Mouse (Mus musculus) hindbrain, embryonic 14.5 days (tissue): ENCODE results near the gene Tcf21. TPM values are rescaled to one million over a fixed set of nuclear protein-coding genes. Genes with fewer than 3 reads are reported as not detected.

Experiments
- ATAC-seq: fragments of 200-750 bp; cut with Nextera tagmentation; 2 replicates; pipeline ENCODE4 v1.8.0; 2017; ENCODE audit warnings: moderate number of reproducible peaks, mild to moderate bottlenecking, moderate TSS enrichment, moderate library complexity; ENCODE audit not compliant: low FRiP score
- DNase-seq: peaks from one replicate; pipeline ENCODE4 v3.0.0-alpha.2; 2015; ENCODE audit warnings: low spot score
- H3K27ac ChIP-seq: fragments of 300-500 bp; sonication (generic); 2 replicates; pipeline ENCODE4 v1.5.1; 2014; ENCODE audit warnings: mild to moderate bottlenecking, moderate library complexity
- H3K27me3 ChIP-seq: fragments of 300-500 bp; sonication (generic); 2 replicates; pipeline ENCODE4 v1.6.1; 2014; ENCODE audit warnings: mild to moderate bottlenecking, low read length, mixed read lengths; ENCODE audit not compliant: control insufficient read depth, insufficient read depth
- H3K36me3 ChIP-seq: fragments of 300-500 bp; sonication (generic); replicated peaks from 2 replicates; pipeline ENCODE4 v1.6.1; 2014; ENCODE audit not compliant: control insufficient read depth, insufficient read depth
- H3K4me1 ChIP-seq: fragments of 300-500 bp; sonication (generic); replicated peaks from 2 replicates; pipeline ENCODE4 v1.6.1; 2014; ENCODE audit warnings: antibody characterized with exemption, low read length, mixed read lengths; ENCODE audit not compliant: control insufficient read depth, insufficient read depth
- H3K4me2 ChIP-seq: fragments of 300-500 bp; sonication (generic); replicated peaks from 2 replicates; pipeline ENCODE4 v1.6.1; 2014; ENCODE audit warnings: mild to moderate bottlenecking, moderate library complexity
- H3K4me3 ChIP-seq: fragments of 300-500 bp; sonication (generic); replicated peaks from 2 replicates; pipeline ENCODE4 v1.5.1; 2014; ENCODE audit warnings: mild to moderate bottlenecking, low read length
- H3K9ac ChIP-seq: fragments of 300-500 bp; sonication (generic); 2 replicates; pipeline ENCODE4 v1.6.1; 2014
- H3K9me3 ChIP-seq: fragments of 300-500 bp; sonication (generic); 2 replicates; pipeline ENCODE4 v1.6.1; 2016; ENCODE audit warnings: low read length; ENCODE audit not compliant: control insufficient read depth
- WGBS: fragments of 180-500 bp; shearing (Covaris S2); extraction: QIAGEN DNeasy Blood & Tissue Kit; methylation state at CpG from one replicate; pipeline ENCODE4 v1.1.7; 2014; 5-methylcytosine and 5-hydroxymethylcytosine counted together
- polyA plus RNA-seq: library from polyadenylated mRNA; unstranded; fragments of >200 nt; fragmentation: Nextera tagmentation; extraction: Ambion mirVana; gene quantifications from 2 replicates; pipeline ENCODE4 v1.2.1, GENCODE M21; 2014

Gene Tcf21
- polyA plus RNA-seq, 1 experiment from 2014 or later: 2.5 TPM

DNA sequence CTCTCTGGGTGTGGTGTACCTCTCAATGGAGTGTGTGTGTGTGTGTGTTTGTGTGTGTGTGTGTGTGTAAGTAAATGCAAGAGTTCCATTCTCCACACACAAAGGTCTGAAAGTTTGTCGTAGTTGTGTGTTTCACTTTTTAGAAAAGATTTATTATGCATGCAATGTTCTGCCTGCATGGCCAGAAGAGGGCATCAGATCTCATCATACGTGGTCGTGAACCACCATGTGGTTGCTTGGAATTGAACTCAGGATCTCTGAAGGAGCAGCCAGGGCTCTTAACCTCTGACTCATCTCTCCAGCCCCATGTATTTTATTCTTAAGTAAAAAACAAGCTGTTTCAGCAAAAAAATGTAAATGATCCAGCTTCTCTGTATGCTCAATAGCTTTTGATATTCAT, 37.3 kb downstream of the Tcf21 start:
- 57% methylated on average over 3 of the region's 3 CpGs for WGBS
- no peak overlapping the region for H3K27ac ChIP-seq

DNA sequence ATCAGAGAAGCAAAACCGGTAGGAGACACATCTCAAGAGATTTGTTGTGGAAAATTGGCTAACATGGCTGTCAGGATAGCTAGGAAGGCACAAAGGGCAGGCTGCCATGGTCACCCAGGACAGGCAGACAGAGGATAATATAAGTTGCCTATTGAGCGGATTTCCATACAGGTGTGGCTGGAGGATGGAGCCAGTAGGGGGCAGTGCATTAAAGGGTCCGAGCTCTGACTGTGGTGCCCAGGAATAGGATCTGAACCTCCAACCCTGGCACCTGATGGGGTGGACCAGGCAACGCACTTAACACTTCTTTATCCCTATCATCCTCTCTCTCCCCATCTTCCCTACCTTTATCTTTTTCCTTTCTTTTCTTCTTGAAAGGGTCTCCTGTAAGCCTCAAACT, 38.5 kb downstream of the Tcf21 start:
- no peak overlapping the region for H3K27ac ChIP-seq
- no peak overlapping the region for H3K4me3 ChIP-seq
- H3K4me2 ChIP-seq: no peak overlapping the region
- no peaks in the 10 kb centered on the region for H3K27me3 ChIP-seq
- DNase-seq (no peak), ATAC-seq (no peak)
- H3K4me1 ChIP-seq: no peaks in the 10 kb centered on the region
- WGBS: 41% methylated on average over 4 of the region's 4 CpGs
- H3K9ac ChIP-seq: no peak overlapping the region
- H3K9me3 ChIP-seq: no peaks in the 10 kb centered on the region
- no peaks in the 10 kb centered on the region for H3K36me3 ChIP-seq

More for the DNA sequence above, 37.3 kb downstream of the Tcf21 start:
- DNase-seq (no peak), ATAC-seq (no peak)
- no peak overlapping the region for H3K4me2 ChIP-seq
- H3K4me3 ChIP-seq: no peak overlapping the region
- no peaks in the 10 kb centered on the region for H3K36me3 ChIP-seq
- no peaks in the 10 kb centered on the region for H3K27me3 ChIP-seq
- no peak overlapping the region for H3K9ac ChIP-seq
- H3K4me1 ChIP-seq: no peaks in the 10 kb centered on the region
- H3K9me3 ChIP-seq: no peaks in the 10 kb centered on the region

DNA sequence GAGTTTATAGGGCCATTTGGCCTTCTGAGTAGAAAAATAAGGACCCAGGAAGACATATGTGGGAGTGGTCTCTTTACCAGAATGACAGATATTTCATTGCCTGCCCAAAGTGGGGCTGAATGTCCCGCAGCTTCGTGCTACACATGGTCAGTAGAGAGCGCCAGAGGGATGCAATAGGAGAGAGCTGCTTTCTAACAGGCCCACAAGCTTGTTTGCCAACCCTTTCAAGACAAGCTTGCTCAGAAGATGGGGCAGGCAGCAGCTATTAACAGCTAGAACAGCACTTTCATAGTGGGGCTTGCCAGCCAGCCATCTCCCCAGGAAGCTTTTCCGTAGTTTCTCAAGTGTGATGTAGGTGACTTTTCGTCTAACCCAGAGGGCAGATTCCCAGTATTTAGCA, 42.0 kb downstream of the Tcf21 start:
- Histone ChIP-seq H3K4me2 (no peak overlapping the region), H3K9me3 (no peaks in the 10 kb centered on the region), H3K4me3 (no peak overlapping the region), H3K27me3 (no peaks in the 10 kb centered on the region), H3K4me1 (no peaks in the 10 kb centered on the region), H3K36me3 (no peaks in the 10 kb centered on the region), H3K27ac (no peak overlapping the region), H3K9ac (no peak overlapping the region)
- DNase-seq: peak; percentile 54
- 21% methylated on average over 5 of the region's 5 CpGs for WGBS
- peak; percentile 27; the same call in 1 of the 2 replicates for ATAC-seq

DNA sequence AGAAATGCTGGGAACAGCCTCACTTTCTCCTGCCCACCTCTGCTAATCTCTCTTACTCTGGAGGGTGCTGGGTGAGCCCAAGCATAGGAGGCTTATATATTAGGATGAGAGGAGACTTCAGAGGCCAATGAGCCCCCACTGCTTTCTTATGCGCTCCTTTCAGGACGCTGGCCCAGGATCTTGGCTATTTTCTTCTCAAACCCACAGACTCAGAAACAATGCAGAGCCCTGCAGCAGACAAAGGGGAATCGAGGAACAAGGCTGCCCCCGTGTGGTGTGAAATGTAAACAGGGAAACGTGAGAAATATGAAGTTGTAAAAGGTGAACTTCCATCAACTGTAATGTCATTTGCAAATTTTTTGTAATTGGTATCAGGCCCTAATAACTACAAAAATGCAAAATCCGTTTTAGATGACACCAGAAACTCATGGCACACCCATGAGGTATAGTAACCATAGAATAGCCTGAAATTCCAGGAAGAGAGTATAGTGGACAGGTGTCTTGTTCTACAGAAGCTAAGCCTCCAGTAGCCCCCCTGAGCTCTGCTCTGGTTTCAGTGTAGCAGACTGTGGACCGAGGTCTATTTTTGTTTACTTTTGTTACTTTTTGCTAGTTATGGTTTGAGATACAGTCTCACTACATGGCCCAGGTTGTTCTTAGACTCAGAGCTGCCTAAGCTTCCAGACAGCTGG, 43.8 kb downstream of the Tcf21 start:
- no peak overlapping the region for H3K4me2 ChIP-seq
- H3K9ac ChIP-seq: peak overlapping the region; percentile 21; the same call in 1 of the 2 replicates
- no peak overlapping the region for H3K27ac ChIP-seq
- H3K4me3 ChIP-seq: no peak overlapping the region
- H3K9me3 ChIP-seq: no peaks in the 10 kb centered on the region
- ATAC-seq: peak; percentile 77
- H3K4me1 ChIP-seq: no peaks in the 10 kb centered on the region
- H3K36me3 ChIP-seq: no peaks in the 10 kb centered on the region
- H3K27me3 ChIP-seq: no peaks in the 10 kb centered on the region
- WGBS: 13% methylated on average over 7 of the region's 7 CpGs
- peak; percentile 81 for DNase-seq

DNA sequence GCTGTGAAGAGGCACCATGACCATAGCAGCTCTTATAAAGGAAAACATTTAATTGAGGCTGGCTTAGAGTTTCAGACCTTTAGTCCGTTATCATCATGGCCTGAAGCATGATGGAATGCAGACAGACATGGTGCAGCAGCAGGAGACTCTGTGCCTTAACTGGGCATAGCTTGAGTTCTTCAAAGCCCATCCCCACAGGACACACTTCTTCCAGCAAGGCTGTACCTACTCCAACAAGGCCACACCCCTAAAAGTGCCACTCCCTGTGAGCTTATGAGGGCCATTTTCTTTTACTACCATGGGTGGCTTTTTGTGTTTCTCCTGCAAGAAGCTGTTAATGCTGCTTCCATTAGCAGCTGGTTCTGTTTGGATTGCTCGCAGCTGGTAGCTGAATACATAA, 44.5 kb downstream of the Tcf21 start:
- H3K4me1 ChIP-seq: no peaks in the 10 kb centered on the region
- WGBS: 83% methylated on average over 2 of the region's 2 CpGs
- no peaks in the 10 kb centered on the region for H3K36me3 ChIP-seq
- H3K27ac ChIP-seq: no peak overlapping the region
- H3K9ac ChIP-seq: no peak overlapping the region
- no peak for DNase-seq
- no peak overlapping the region for H3K4me3 ChIP-seq
- no peaks in the 10 kb centered on the region for H3K27me3 ChIP-seq
- no peaks in the 10 kb centered on the region for H3K9me3 ChIP-seq
- H3K4me2 ChIP-seq: no peak overlapping the region
- ATAC-seq: no peak

DNA sequence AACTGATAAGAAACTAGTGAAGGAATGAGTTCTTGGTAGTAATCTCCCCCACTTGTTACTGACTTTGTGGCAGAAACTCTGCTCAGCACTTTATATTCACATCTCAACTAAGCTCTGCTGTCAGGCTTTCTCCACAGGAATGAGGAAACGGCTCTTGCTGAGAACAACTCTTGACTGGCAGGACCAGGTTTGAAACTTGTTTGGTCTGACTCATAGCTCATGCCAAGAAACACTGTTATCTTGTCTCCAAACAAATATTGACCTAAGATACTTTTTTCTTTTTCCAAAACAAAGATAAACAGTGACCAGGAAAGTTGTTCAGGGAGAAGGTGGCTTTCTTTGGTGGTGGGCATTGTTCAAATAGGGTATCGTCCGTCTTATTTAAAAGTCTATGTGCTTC, 45.3 kb downstream of the Tcf21 start:
- no peak overlapping the region for H3K9ac ChIP-seq
- H3K27ac ChIP-seq: no peak overlapping the region
- ATAC-seq: no peak
- DNase-seq: no peak
- H3K36me3 ChIP-seq: no peaks in the 10 kb centered on the region
- no peak overlapping the region for H3K4me3 ChIP-seq
- H3K9me3 ChIP-seq: no peaks in the 10 kb centered on the region
- H3K4me2 ChIP-seq: no peak overlapping the region
- H3K27me3 ChIP-seq: no peaks in the 10 kb centered on the region
- H3K4me1 ChIP-seq: no peaks in the 10 kb centered on the region
- WGBS: 78% methylated on average over 3 of the region's 3 CpGs

Other genes starting within 250 kb of the Tcf21 start
- 7.0 and 8.0 TPM in 2 replicates for gene Slc2a12, start 175.2 kb downstream of the Tcf21 start, polyA plus RNA-seq
- 88.7 and 90.5 TPM in 2 replicates for gene Tbpl1, start 88.2 kb downstream of the Tcf21 start, polyA plus RNA-seq